Mouse (Mus musculus) central nervous system, embryonic 11.5 days (tissue): ENCODE results near the gene Gm17469. TPM values are rescaled to one million over a fixed set of nuclear protein-coding genes. Genes with fewer than 3 reads are reported as not detected.

ENCODE experiments used
- polyA plus RNA-seq: library from polyadenylated mRNA; depleted of rRNA; stranded (reverse); fragments of >200 nt; gene quantifications from 2 replicates; pipeline ENCODE4 v1.2.3, GENCODE M21; 2012; rRNA removed

The Gm17469 gene
- not detected in 2 replicates for polyA plus RNA-seq

GRCm38 (mm10) chrX:124629593-124629992, at the start of gene Gm17469:
Gene Gm17469, plus strand, starts transcription at chrX:124629893.

Other genes with a start within 250 kb of the Gm17469 start
- not detected in 2 replicates for gene Gm17584, start 129.3 kb upstream of the Gm17469 start, polyA plus RNA-seq